In the genomic region with DNA sequence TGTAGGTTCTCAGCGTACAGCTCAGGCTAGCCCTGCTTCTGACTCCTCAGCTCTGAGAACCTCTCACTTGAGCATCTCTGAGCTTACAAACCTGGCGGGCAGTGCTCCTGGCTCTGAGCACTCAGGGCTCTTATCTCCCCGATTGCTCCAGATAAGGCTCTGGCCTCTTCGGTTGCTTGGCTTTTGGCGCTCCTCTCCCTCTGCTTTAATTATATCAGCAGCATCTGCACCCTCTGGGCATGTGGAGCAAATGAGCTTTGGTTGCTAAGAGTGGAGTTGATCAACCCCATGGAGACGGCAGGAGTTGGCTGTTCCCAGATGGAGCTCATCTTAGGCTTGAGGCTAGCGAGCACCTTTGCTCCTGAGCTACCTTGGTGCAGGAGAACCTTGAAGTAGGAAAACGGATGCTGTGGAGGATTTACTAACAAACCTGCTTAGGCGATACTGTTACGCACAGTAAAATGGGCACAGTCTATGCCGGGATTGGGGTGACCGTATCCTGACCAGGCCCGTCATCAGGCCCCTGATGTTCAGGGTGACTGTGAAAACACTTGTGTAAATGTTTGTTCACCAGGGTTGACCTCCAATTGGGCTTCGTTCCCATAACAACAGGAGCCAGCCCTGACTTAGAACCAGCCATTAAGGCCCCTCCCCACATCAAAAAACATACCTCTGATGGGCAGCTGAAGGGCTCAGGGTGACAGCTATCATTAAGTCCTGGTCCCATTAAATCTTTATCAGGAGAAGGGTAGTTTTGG, we compare ENCODE assay signal across 9 mouse cellular contexts. TPM values are rescaled to one million over a fixed set of nuclear protein-coding genes. Genes with fewer than 3 reads are reported as not detected.
DNase-seq lines count a peak whose midpoint lies in the region; ATAC-seq lines count a peak whose summit lies in the region.
"Had no signal": no experiment of that assay in that cellular context is flagged by ENCODE, and none has a peak within 500 bp of the region (broad histone marks: within the 10 kb centered on the region; RNA-seq: fewer than 3 reads in every experiment).

No protein-coding gene starts in this region.

- WGBS in kidney, embryonic 15.5 days: 73% methylated on average over 14 of the region's 14 CpGs
- WGBS in embryonic facial prominence, embryonic 10.5 days: 81% methylated on average over 14 of the region's 14 CpGs
- WGBS in hindbrain, embryonic 15.5 days: 66% methylated on average over 14 of the region's 14 CpGs
- WGBS in midbrain, embryonic 15.5 days: 65% methylated on average over 14 of the region's 14 CpGs

- peaks cover 28% of the 10 kb centered on the region for H3K36me3 ChIP-seq in kidney, embryonic 15.5 days
- H3K36me3 ChIP-seq in embryonic facial prominence, embryonic 10.5 days (replicated peaks): peaks cover 68% of the 10 kb centered on the region
- no peaks in the 10 kb centered on the region for H3K36me3 ChIP-seq in hindbrain, embryonic 15.5 days
- no peaks in the 10 kb centered on the region for H3K36me3 ChIP-seq in midbrain, embryonic 15.5 days (replicated peaks)

- H3K4me1 ChIP-seq in kidney, embryonic 15.5 days: peaks cover 64% of the 10 kb centered on the region
- peaks cover 32% of the 10 kb centered on the region for H3K4me1 ChIP-seq in embryonic facial prominence, embryonic 10.5 days
- peaks cover 34% of the 10 kb centered on the region for H3K4me1 ChIP-seq in hindbrain, embryonic 15.5 days (replicated peaks)
- H3K4me1 ChIP-seq in midbrain, embryonic 15.5 days: peaks cover 31% of the 10 kb centered on the region

- H3K27ac ChIP-seq in kidney, embryonic 15.5 days: peak overlapping the region; percentile 42; the same call in 1 of the 2 replicates
- H3K27ac ChIP-seq in embryonic facial prominence, embryonic 10.5 days (replicated peaks): 0 out of 2 replicates have a peak overlapping the region, but pooled peaks have one; percentile 1
- H3K27ac ChIP-seq in hindbrain, embryonic 15.5 days (replicated peaks): no peak overlapping the region
- 0 out of 2 replicates have a peak overlapping the region, but pooled peaks have one; percentile 39 for H3K27ac ChIP-seq in midbrain, embryonic 15.5 days

- peak overlapping the region; percentile 72 for H3K4me2 ChIP-seq in kidney, embryonic 15.5 days
- peak overlapping the region; percentile 69 for H3K4me2 ChIP-seq in hindbrain, embryonic 15.5 days
- peak overlapping the region; percentile 81 for H3K4me2 ChIP-seq in midbrain, embryonic 15.5 days

- no peak for ATAC-seq in kidney, embryonic 15.5 days (replicated peaks; ENCODE audit: low FRiP score)
- no peak for ATAC-seq in hindbrain, embryonic 15.5 days (ENCODE audit: low FRiP score, low read depth)
- no peak for ATAC-seq in midbrain, embryonic 15.5 days (replicated peaks)

- no peak for DNase-seq in kidney, adult 11 months
- DNase-seq in embryonic facial prominence, embryonic 10.5 days (ENCODE audit: low spot score): no peak
- no peak for DNase-seq in spleen, postnatal 4 days (ENCODE audit: low spot score in 2 of 2)
- DNase-seq in cerebellum, postnatal 14 days: no peak
- DNase-seq in right cerebral cortex, postnatal 36 days (ENCODE audit: low spot score in 2 of 2): no peak
- DNase-seq: kidney, postnatal 14 days had no signal

- H3K9ac ChIP-seq in kidney, embryonic 15.5 days: no peak overlapping the region
- no peak overlapping the region for H3K9ac ChIP-seq in hindbrain, embryonic 15.5 days
- no peak overlapping the region for H3K9ac ChIP-seq in midbrain, embryonic 15.5 days

- H3K4me3 ChIP-seq in kidney, embryonic 15.5 days (replicated peaks): no peak overlapping the region
- H3K4me3 ChIP-seq in embryonic facial prominence, embryonic 10.5 days: peak overlapping the region; percentile 71; the same call in 1 of the 2 replicates
- H3K4me3 ChIP-seq in hindbrain, embryonic 15.5 days: 0 out of 2 replicates have a peak overlapping the region, but pooled peaks have one; percentile 14
- no peak overlapping the region for H3K4me3 ChIP-seq in midbrain, embryonic 15.5 days

- H3K27me3 ChIP-seq in kidney, embryonic 15.5 days: no peaks in the 10 kb centered on the region
- no peaks in the 10 kb centered on the region for H3K27me3 ChIP-seq in embryonic facial prominence, embryonic 10.5 days (replicated peaks; ENCODE audit: low read depth, poor library complexity, severe bottlenecking)
- H3K27me3 ChIP-seq in hindbrain, embryonic 15.5 days: no peaks in the 10 kb centered on the region
- H3K27me3 ChIP-seq in midbrain, embryonic 15.5 days (replicated peaks): no peaks in the 10 kb centered on the region

- no peaks in the 10 kb centered on the region for H3K9me3 ChIP-seq in kidney, embryonic 15.5 days (replicated peaks)
- H3K9me3 ChIP-seq in embryonic facial prominence, embryonic 10.5 days: no peaks in the 10 kb centered on the region; the same call in 1 of the 2 replicates
- no peaks in the 10 kb centered on the region for H3K9me3 ChIP-seq in hindbrain, embryonic 15.5 days
- no peaks in the 10 kb centered on the region for H3K9me3 ChIP-seq in midbrain, embryonic 15.5 days

RNA-seq across cellular contexts. Expression of gene Ldlr, which starts 3.1 kb away (rescaled TPM):
- polyA plus RNA-seq in kidney, embryonic 15.5 days (2015; fragmentation: Nextera tagmentation; extraction: Ambion mirVana): 28.9 and 34.9 TPM in 2 replicates
- polyA plus RNA-seq in embryonic facial prominence, embryonic 10.5 days (2016; fragmentation: Nextera tagmentation; extraction: Ambion mirVana): 51.6 and 55.9 TPM in 2 replicates
- 15.6 and 18.3 TPM in 2 replicates for polyA plus RNA-seq in hindbrain, embryonic 15.5 days (2015; fragmentation: Nextera tagmentation; extraction: Ambion mirVana)
- polyA plus RNA-seq in midbrain, embryonic 15.5 days (2015; fragmentation: Nextera tagmentation; extraction: Ambion mirVana): 15.8 and 15.9 TPM in 2 replicates

RNA-seq across cellular contexts. Expression of gene Spc24, which starts 33.7 kb away (rescaled TPM):
- polyA plus RNA-seq in kidney, embryonic 15.5 days (2015; fragmentation: Nextera tagmentation; extraction: Ambion mirVana): 126 and 135 TPM in 2 replicates
- polyA plus RNA-seq in embryonic facial prominence, embryonic 10.5 days (2016; fragmentation: Nextera tagmentation; extraction: Ambion mirVana): 187 TPM in 2 replicates
- 26.4 and 27.2 TPM in 2 replicates for polyA plus RNA-seq in hindbrain, embryonic 15.5 days (2015; fragmentation: Nextera tagmentation; extraction: Ambion mirVana)
- 15.7 and 17.8 TPM in 2 replicates for polyA plus RNA-seq in midbrain, embryonic 15.5 days (2015; fragmentation: Nextera tagmentation; extraction: Ambion mirVana)

Comparison
In these comparisons a context has a peak if more than half of its experiments do, and no peak if none do; other contexts are left out.
1. H3K4me3 ChIP-seq: peak in embryonic facial prominence, embryonic 10.5 days (single experiment) and hindbrain, embryonic 15.5 days (single experiment); none in kidney, embryonic 15.5 days (single experiment) and midbrain, embryonic 15.5 days (single experiment).
2. Peak in every context shown above with its lines, with median percentiles within 50 percentile points of each other: H3K4me2 ChIP-seq.